Mouse (Mus musculus): ENCODE results near the gene Arhgap20. TPM values are rescaled to one million over a fixed set of nuclear protein-coding genes. Genes with fewer than 3 reads are reported as not detected.

Gene Arhgap20
- polyA plus RNA-seq, 1 experiment from 2014 or later = 1.2 TPM

DNA sequence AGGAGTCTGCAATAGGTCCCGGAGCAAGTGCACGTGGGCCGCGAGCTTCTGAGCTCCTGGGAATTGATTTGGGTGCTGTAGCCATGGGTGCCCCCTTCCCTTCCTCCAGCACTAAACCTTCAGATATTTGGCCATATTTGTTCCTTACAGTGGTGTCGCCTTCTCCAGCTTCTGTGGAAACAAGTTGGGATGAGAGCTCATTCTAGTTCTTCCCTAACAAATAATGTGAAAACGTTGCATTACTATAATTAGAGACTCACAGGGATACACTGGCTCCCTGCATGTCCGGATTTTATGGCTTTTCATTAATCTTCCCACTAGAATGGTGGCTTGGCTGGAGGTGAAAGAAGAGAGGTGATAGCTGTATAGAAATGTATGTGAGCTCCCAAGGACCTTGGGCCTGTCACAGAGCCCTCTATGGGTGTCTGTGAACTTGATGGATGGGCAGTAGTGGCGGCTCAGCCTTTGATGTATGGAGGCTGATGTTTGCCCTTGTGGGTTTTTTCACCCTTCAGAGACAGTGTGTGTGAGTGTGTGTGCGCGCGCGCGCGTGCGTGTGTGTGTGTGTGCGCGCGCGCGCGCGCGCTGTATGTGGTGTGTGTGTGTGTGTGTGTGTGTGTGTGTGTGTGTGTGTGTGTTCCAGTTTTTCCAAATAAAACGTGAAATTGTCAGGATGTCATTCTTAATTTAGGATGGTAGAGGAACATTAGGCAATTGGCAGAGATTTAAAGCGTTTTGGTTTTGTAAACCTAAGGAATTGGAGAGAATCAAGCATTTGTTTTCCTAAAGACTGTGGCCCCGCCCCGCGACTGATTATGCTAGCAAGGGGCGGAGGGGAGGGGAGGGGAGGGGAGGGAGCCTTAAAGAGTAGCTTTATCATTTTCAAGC, 1.3 kb downstream of the Arhgap20 start:
- DNase-seq (ENCODE audit: low spot score) (peak; percentile 33), ATAC-seq (replicated peaks; ENCODE audit: low FRiP score, low read depth) (no peak)

DNA sequence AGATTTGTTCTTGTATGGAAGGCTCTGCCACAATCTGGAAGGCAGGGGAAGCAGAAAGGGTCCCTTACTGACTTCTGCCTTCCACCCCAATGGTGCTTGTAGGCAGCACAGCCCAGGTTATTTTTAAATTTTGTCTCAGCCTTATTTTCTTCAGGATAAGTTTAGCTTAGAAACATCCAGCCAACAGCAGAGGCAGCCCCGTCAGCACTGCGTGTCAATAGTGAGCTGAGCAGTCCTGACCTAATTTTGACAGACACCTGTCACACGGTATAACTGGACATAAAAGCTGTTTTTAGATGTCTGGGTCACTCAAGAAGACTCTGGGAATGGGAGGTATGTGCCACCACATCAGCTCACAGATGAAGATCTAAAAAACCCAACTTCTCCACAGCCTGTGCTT, 9.1 kb downstream of the Arhgap20 start:
- TF ChIP-seq CTCF (IDR thresholded peaks at IDR 0.05; ENCODE audit: low read depth) = no peak
- no peak overlapping the region for H3K4me3 ChIP-seq (replicated peaks; ENCODE audit: low read depth, low read length)
- no peak overlapping the region for H3K4me2 ChIP-seq (ENCODE audit: low read length)
- DNase-seq (ENCODE audit: low spot score) = no peak
- ATAC-seq (replicated peaks; ENCODE audit: low FRiP score, low read depth) = no peak
- H3K9ac ChIP-seq (ENCODE audit: low read depth, low read length) = no peak overlapping the region
- H3K36me3 ChIP-seq (ENCODE audit: insufficient read depth, low read length) = no peaks in the 10 kb centered on the region
- H3K27ac ChIP-seq = no peak overlapping the region
- WGBS = 90% methylated on average over 3 of the region's 3 CpGs
- no peaks in the 10 kb centered on the region for H3K4me1 ChIP-seq (replicated peaks; ENCODE audit: insufficient read depth, low read length)
- no peaks in the 10 kb centered on the region for H3K27me3 ChIP-seq (ENCODE audit: insufficient read depth, low read length)
- no peaks in the 10 kb centered on the region for H3K9me3 ChIP-seq (replicated peaks; ENCODE audit: low read length)

More for the DNA sequence above, 1.3 kb downstream of the Arhgap20 start:
- WGBS = under 1% methylated on average over 23 of the region's 29 CpGs
- Histone ChIP-seq H3K9me3 (replicated peaks; ENCODE audit: low read length) (no peaks in the 10 kb centered on the region), H3K4me3 (replicated peaks; ENCODE audit: low read depth, low read length) (peak overlapping the region; percentile 66), H3K9ac (ENCODE audit: low read depth, low read length) (no peak overlapping the region), H3K4me2 (ENCODE audit: low read length) (peak overlapping the region; percentile 98), H3K27ac (no peak overlapping the region), H3K27me3 (ENCODE audit: insufficient read depth, low read length) (peaks cover 12% of the 10 kb centered on the region; the same call in 1 of the 2 replicates), H3K36me3 (ENCODE audit: insufficient read depth, low read length) (no peaks in the 10 kb centered on the region), H3K4me1 (replicated peaks; ENCODE audit: insufficient read depth, low read length) (peaks cover 18% of the 10 kb centered on the region; the same call in 1 of the 2 replicates)
- no peak for TF ChIP-seq CTCF (IDR thresholded peaks at IDR 0.05; ENCODE audit: low read depth)

DNA sequence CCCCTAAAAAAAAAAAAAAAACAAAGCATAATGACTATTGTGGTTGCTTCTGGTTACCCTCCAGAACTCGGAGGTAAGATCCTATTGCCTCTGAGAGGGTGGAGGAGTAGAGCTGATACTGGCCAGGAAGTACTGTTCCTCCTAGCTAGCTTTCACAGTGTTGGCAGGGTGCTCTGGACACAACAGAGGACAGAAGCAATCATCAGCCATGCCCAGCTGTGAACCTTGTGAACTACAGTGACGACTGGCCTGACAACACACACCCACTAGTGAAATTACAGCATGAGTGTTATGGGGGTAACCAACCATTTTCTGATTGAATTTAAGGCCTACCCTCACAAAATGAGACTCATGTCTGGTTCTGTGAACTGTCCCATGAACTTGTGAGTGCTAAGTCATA, 11.3 kb downstream of the Arhgap20 start:
- Histone ChIP-seq H3K27ac (no peak overlapping the region), H3K4me1 (replicated peaks; ENCODE audit: insufficient read depth, low read length) (no peaks in the 10 kb centered on the region), H3K4me2 (ENCODE audit: low read length) (no peak overlapping the region), H3K9ac (ENCODE audit: low read depth, low read length) (no peak overlapping the region), H3K9me3 (replicated peaks; ENCODE audit: low read length) (no peaks in the 10 kb centered on the region), H3K36me3 (ENCODE audit: insufficient read depth, low read length) (no peaks in the 10 kb centered on the region), H3K27me3 (ENCODE audit: insufficient read depth, low read length) (no peaks in the 10 kb centered on the region), H3K4me3 (replicated peaks; ENCODE audit: low read depth, low read length) (no peak overlapping the region)
- DNase-seq (ENCODE audit: low spot score) = no peak
- no peak for ATAC-seq (replicated peaks; ENCODE audit: low FRiP score, low read depth)
- no peak for TF ChIP-seq CTCF (IDR thresholded peaks at IDR 0.05; ENCODE audit: low read depth)
- 65% methylated on average over 2 of the region's 2 CpGs for WGBS

DNA sequence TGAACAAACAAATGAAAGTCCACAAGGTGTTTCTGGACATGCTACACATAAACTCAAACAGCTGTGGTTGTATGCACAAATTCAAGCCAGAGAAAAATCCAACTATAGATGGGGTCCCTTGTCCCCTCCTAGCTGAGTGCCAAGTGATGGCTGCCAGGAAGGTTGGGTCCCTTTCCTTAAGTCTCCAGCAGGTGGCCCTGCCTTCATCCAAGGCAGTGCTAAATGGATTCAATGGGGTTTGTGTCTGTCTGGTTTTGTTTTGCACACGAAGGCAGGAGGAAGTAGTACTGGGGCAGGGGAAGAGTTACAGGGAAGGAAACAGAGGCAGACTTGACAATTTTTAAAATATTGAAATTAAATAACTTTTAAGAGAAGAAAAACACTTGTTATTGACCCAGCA, 12.0 kb downstream of the Arhgap20 start:
- no peaks in the 10 kb centered on the region for H3K27me3 ChIP-seq (ENCODE audit: insufficient read depth, low read length)
- WGBS = 8% methylated on average over 1 of the region's 1 CpGs
- no peak for ATAC-seq (replicated peaks; ENCODE audit: low FRiP score, low read depth)
- H3K4me3 ChIP-seq (replicated peaks; ENCODE audit: low read depth, low read length) = no peak overlapping the region
- no peaks in the 10 kb centered on the region for H3K36me3 ChIP-seq (ENCODE audit: insufficient read depth, low read length)
- DNase-seq (ENCODE audit: low spot score) = peak; percentile 42
- peak; percentile 79 for TF ChIP-seq CTCF (IDR thresholded peaks at IDR 0.05; ENCODE audit: low read depth)
- no peak overlapping the region for H3K9ac ChIP-seq (ENCODE audit: low read depth, low read length)
- H3K4me2 ChIP-seq (ENCODE audit: low read length) = no peak overlapping the region
- H3K27ac ChIP-seq = no peak overlapping the region
- no peaks in the 10 kb centered on the region for H3K4me1 ChIP-seq (replicated peaks; ENCODE audit: insufficient read depth, low read length)
- no peaks in the 10 kb centered on the region for H3K9me3 ChIP-seq (replicated peaks; ENCODE audit: low read length)

DNA sequence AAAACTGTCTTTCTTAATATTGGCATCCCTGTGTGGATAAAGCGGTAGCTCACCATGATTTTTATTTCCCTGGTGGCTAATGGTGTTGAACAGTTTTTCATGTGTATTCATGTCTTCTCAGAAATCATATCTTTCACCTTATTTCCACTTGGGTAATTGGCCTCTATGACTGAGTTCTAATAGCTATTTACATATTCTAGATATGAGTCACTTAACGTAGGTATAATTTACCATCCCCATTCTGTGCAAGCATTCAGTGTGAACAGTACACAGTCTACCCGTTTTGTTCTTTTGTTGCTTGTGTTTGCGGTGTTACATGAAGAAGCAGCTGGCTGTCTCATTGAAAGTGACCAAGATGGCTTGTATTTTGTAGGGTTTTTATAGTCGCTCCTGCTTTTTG, 14.1 kb downstream of the Arhgap20 start:
- no peak for DNase-seq (ENCODE audit: low spot score)

DNA sequence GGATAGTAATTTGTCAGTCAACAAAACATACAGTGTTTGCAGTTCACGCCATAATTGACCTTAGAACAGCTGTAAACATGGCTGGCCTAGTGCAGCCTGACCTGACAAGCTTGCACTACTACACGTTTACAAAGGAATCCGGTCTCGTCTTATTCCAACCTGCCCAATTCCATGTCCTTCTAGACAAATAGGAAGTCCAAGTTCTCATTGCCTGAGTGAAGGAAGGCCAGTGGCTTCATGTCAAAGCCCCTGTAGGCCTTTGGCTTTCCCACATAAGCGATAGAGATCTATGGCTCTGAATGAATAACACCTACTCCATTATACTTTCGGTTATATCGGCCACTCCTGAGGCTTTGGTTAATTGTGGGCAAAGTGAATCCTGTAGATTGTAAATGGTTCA, 16.0 kb downstream of the Arhgap20 start:
- TF ChIP-seq CTCF (IDR thresholded peaks at IDR 0.05; ENCODE audit: low read depth) = no peak
- DNase-seq (ENCODE audit: low spot score) (no peak), ATAC-seq (replicated peaks; ENCODE audit: low FRiP score, low read depth) (no peak)
- no peaks in the 10 kb centered on the region for H3K4me1 ChIP-seq (replicated peaks; ENCODE audit: insufficient read depth, low read length)
- WGBS = 83% methylated on average over 7 of the region's 7 CpGs
- no peak overlapping the region for H3K4me3 ChIP-seq (replicated peaks; ENCODE audit: low read depth, low read length)
- H3K27me3 ChIP-seq (ENCODE audit: insufficient read depth, low read length) = no peaks in the 10 kb centered on the region
- no peak overlapping the region for H3K9ac ChIP-seq (ENCODE audit: low read depth, low read length)
- H3K4me2 ChIP-seq (ENCODE audit: low read length) = no peak overlapping the region
- H3K27ac ChIP-seq = no peak overlapping the region
- H3K36me3 ChIP-seq (ENCODE audit: insufficient read depth, low read length) = no peaks in the 10 kb centered on the region
- no peaks in the 10 kb centered on the region; the same call in 1 of the 2 replicates for H3K9me3 ChIP-seq (replicated peaks; ENCODE audit: low read length)

More for the DNA sequence above, 14.1 kb downstream of the Arhgap20 start:
- no peak for ATAC-seq (replicated peaks; ENCODE audit: low FRiP score, low read depth)
- Histone ChIP-seq H3K36me3 (ENCODE audit: insufficient read depth, low read length) (no peaks in the 10 kb centered on the region), H3K9ac (ENCODE audit: low read depth, low read length) (no peak overlapping the region), H3K4me3 (replicated peaks; ENCODE audit: low read depth, low read length) (no peak overlapping the region), H3K27ac (no peak overlapping the region), H3K4me1 (replicated peaks; ENCODE audit: insufficient read depth, low read length) (no peaks in the 10 kb centered on the region), H3K9me3 (replicated peaks; ENCODE audit: low read length) (no peaks in the 10 kb centered on the region), H3K27me3 (ENCODE audit: insufficient read depth, low read length) (no peaks in the 10 kb centered on the region), H3K4me2 (ENCODE audit: low read length) (no peak overlapping the region)
- TF ChIP-seq CTCF (IDR thresholded peaks at IDR 0.05; ENCODE audit: low read depth) = no peak
- whole genome bisulfite sequencing = 82% methylated on average over 5 of the region's 5 CpGs

Measured in kidney, postnatal 0 days (tissue).